Mouse (Mus musculus) forebrain, embryonic 11.5 days (tissue): ENCODE measurements around the gene Nuak1. TPM values are rescaled to one million over a fixed set of nuclear protein-coding genes. Genes with fewer than 3 reads are reported as not detected.
A peak's percentile ranks its signal among the peaks of the same experiment; 100 is the strongest.

Experiments used
- ATAC-seq: fragments of 200-750 bp; cut with Nextera tagmentation; replicated peaks from 2 replicates; pipeline ENCODE4 v1.8.0; 2017; ENCODE audit warnings: moderate TSS enrichment; ENCODE audit not compliant: low FRiP score
- DNase-seq: peaks from one replicate; pipeline ENCODE4 v3.0.0-alpha.2; 2017; ENCODE audit warnings: low spot score
- H3K27ac ChIP-seq: fragments of 300-500 bp; sonication (generic); 2 replicates; pipeline ENCODE4 v1.5.1; 2014; ENCODE audit warnings: low read depth, low read length
- H3K27me3 ChIP-seq: fragments of 300-500 bp; sonication (generic); 2 replicates; pipeline ENCODE4 v1.6.1; 2014; ENCODE audit warnings: mild to moderate bottlenecking, low read length, mixed read lengths; ENCODE audit not compliant: control insufficient read depth, insufficient read depth
- H3K36me3 ChIP-seq: fragments of 300-500 bp; sonication (generic); 2 replicates; pipeline ENCODE4 v1.6.1; 2014; ENCODE audit warnings: mild to moderate bottlenecking, low read length, moderate library complexity, mixed read lengths; ENCODE audit not compliant: control insufficient read depth, insufficient read depth
- H3K4me1 ChIP-seq: fragments of 300-500 bp; sonication (generic); replicated peaks from 2 replicates; pipeline ENCODE4 v1.6.1; 2014; ENCODE audit warnings: low read length, mixed read lengths; ENCODE audit not compliant: control insufficient read depth, insufficient read depth
- H3K4me2 ChIP-seq: fragments of 300-500 bp; sonication (generic); 2 replicates; pipeline ENCODE4 v1.6.1; 2014; ENCODE audit warnings: low read depth, mild to moderate bottlenecking, low read length, moderate library complexity, mixed read lengths; ENCODE audit not compliant: severe bottlenecking
- H3K4me3 ChIP-seq: fragments of 300-500 bp; sonication (generic); 2 replicates; pipeline ENCODE4 v1.5.1; 2014; ENCODE audit warnings: low read depth, low read length
- H3K9ac ChIP-seq: fragments of 300-500 bp; sonication (generic); 2 replicates; pipeline ENCODE4 v1.6.1; 2014; ENCODE audit warnings: low read length
- H3K9me3 ChIP-seq: fragments of 300-500 bp; sonication (generic); 2 replicates; pipeline ENCODE4 v1.6.1; 2016; ENCODE audit warnings: low read length, mixed read lengths; ENCODE audit not compliant: control insufficient read depth
- WGBS: fragments of 180-500 bp; shearing (Covaris S2); extraction: QIAGEN DNeasy Blood & Tissue Kit; methylation state at CpG from one replicate; pipeline ENCODE4 v1.1.7; 2014; 5-methylcytosine and 5-hydroxymethylcytosine counted together
- polyA plus RNA-seq: library from polyadenylated mRNA; unstranded; fragments of >200 nt; fragmentation: Nextera tagmentation; extraction: Ambion mirVana; gene quantifications from 2 replicates; pipeline ENCODE4 v1.2.1, GENCODE M21; 2014

The Nuak1 gene
- polyA plus RNA-seq, 1 experiment from 2014 or later, result 2.9 TPM

DNA sequence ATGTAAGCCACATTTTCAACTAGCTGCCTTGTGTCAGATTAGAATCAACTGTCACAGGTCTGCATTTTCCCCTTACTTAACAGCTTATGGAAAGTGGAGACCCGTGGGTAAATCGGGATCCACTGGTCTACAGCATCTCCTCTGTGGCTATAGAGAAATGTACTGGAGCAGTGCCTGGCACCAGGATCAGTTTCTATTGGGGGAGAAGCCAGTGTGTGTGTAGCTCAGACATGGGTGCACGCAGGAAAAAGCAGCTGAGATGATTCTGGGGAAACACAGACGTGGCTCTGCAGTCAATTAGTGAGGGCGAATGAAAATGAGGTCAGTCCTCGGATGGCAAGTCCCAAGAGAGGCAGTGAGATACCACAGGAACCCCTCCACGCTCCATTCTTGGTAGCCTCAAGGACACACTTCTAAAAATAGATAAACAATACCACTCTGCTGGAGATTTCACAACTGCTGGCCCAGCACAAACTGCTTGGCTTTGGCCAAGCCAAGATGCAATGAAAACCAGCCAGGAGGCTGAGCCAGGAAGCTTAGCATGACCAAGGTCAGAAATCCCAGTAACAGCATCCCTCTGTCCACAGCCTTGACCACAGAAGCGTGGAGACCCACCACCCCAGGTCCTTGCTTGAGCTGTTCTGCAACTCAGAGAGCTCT is 40.4 kb upstream of the Nuak1 start:
- Histone ChIP-seq H3K4me2 (no peak overlapping the region), H3K4me3 (no peak overlapping the region), H3K27ac (no peak overlapping the region), H3K36me3 (no peaks in the 10 kb centered on the region), H3K9me3 (no peaks in the 10 kb centered on the region), H3K27me3 (no peaks in the 10 kb centered on the region), H3K9ac (no peak overlapping the region), H3K4me1 (0 out of 2 replicates have a peak, but pooled peaks cover 3% of the 10 kb centered on the region)
- ATAC-seq (no peak), DNase-seq (no peak)
- WGBS, result 71% methylated on average over 8 of the region's 8 CpGs

DNA sequence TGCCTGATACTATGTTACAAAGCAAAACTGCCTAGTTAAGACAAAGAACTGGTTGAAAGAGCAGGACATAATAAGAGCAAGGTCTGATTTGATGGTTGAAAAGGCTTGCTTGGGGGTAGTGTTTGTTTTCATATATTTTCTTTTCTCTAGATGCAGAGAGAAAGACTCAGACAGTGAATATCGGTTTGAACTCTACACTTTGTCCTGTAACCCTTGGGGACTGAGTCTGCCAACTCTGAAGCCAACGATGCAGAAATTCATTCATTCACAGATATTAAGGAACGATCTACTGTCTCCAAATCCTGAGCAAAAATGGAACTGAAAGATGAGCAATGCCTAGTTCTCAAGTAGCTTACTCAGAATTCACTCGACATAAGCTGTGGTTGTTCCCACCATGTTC is 39.7 kb upstream of the Nuak1 start:
- 53% methylated on average over 4 of the region's 4 CpGs for WGBS
- no peak overlapping the region for H3K4me2 ChIP-seq
- H3K36me3 ChIP-seq, result no peaks in the 10 kb centered on the region
- no peaks in the 10 kb centered on the region for H3K27me3 ChIP-seq
- DNase-seq (no peak), ATAC-seq (no peak)
- H3K27ac ChIP-seq, result no peak overlapping the region
- H3K9me3 ChIP-seq, result no peaks in the 10 kb centered on the region
- H3K9ac ChIP-seq, result no peak overlapping the region
- H3K4me1 ChIP-seq, result 0 out of 2 replicates have a peak, but pooled peaks cover 3% of the 10 kb centered on the region
- no peak overlapping the region for H3K4me3 ChIP-seq

DNA sequence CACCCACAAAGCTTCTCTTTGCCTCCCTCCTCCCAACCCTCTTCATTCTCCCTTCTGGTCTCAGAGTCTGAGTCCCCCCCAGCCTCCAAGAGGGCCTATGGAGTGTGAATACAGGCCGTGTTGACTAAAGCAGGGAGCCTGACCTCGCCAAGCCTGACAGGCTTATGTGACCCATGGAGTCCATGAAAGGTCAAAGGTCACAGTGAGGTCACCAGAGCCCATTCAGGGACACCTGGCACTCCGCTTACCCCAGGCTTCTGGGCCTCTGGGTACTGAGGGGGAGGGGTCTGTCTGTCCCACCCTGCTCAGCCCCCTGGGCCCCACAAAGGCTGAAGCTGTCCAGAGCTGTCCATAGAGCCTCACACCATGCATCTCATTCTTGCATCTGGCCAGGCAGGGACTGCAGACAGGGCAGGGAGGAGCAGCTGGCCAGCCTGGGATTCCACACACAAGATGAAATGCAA is 37.2 kb upstream of the Nuak1 start:
- H3K4me3 ChIP-seq, result no peak overlapping the region
- 0 out of 2 replicates have a peak, but pooled peaks cover 3% of the 10 kb centered on the region for H3K4me1 ChIP-seq
- H3K27ac ChIP-seq, result no peak overlapping the region
- DNase-seq (peak; percentile 64), ATAC-seq (peak; percentile 77)
- no peak overlapping the region for H3K4me2 ChIP-seq
- no peaks in the 10 kb centered on the region for H3K36me3 ChIP-seq
- H3K9ac ChIP-seq, result no peak overlapping the region
- no peaks in the 10 kb centered on the region; the same call in 1 of the 2 replicates for H3K9me3 ChIP-seq
- H3K27me3 ChIP-seq, result no peaks in the 10 kb centered on the region
- WGBS, result 12% methylated on average over 3 of the region's 3 CpGs

GRCm38 (mm10) chr10:84477045-84477612 is 36.7 kb upstream of the Nuak1 start:
- Histone ChIP-seq H3K27ac (no peak overlapping the region), H3K9me3 (no peaks in the 10 kb centered on the region; the same call in 1 of the 2 replicates), H3K36me3 (no peaks in the 10 kb centered on the region), H3K9ac (no peak overlapping the region), H3K4me2 (no peak overlapping the region), H3K4me3 (no peak overlapping the region), H3K4me1 (0 out of 2 replicates have a peak, but pooled peaks cover 3% of the 10 kb centered on the region), H3K27me3 (no peaks in the 10 kb centered on the region)
- WGBS, result 65% methylated on average over 4 of the region's 4 CpGs
- ATAC-seq (no peak), DNase-seq (no peak)

DNA sequence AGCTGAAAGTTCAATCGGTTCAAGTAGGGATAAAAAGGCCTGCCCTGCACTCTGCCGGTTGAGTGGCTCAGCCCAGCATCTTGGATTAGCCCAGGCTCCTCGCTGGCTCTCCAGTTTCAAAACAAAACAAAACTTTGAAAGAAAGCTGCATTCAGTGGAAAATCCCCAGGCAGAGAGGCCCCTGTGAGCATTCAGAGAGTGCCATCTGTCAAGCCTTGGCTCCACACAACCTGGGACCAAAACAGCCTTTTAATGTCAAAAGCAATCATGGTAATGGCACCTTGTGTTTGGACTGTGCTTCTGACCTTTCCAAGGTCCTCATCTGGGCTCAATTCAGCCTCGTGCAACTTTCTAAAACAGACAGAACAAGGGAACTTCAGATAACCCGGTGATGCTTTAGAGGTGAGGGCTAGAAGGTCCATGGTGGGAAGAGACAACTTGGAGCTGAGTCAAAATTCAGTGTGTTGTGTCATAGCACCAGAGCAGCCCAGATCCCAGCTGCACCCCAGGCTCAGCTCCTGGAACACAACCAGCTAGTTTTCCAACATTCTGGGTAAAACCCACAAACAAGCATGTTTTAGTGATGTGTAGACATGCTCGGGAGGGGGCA is 27.3 kb upstream of the Nuak1 start:
- DNase-seq (no peak), ATAC-seq (no peak)
- H3K9ac ChIP-seq, result no peak overlapping the region
- no peaks in the 10 kb centered on the region for H3K36me3 ChIP-seq
- H3K9me3 ChIP-seq, result no peaks in the 10 kb centered on the region
- peaks cover 5% of the 10 kb centered on the region; the same call in 1 of the 2 replicates for H3K4me1 ChIP-seq
- no peaks in the 10 kb centered on the region for H3K27me3 ChIP-seq
- no peak overlapping the region for H3K4me2 ChIP-seq
- H3K4me3 ChIP-seq, result no peak overlapping the region
- no peak overlapping the region for H3K27ac ChIP-seq
- WGBS, result 21% methylated on average over 6 of the region's 6 CpGs

- no peak overlapping the region for H3K27ac ChIP-seq
- H3K9me3 ChIP-seq, result no peaks in the 10 kb centered on the region
- H3K9ac ChIP-seq, result no peak overlapping the region
- DNase-seq (no peak), ATAC-seq (no peak)
- no peak overlapping the region for H3K4me2 ChIP-seq
- 69% methylated on average over 4 of the region's 4 CpGs for WGBS
- no peak overlapping the region for H3K4me3 ChIP-seq
- peaks cover 5% of the 10 kb centered on the region; the same call in 1 of the 2 replicates for H3K4me1 ChIP-seq
- no peaks in the 10 kb centered on the region for H3K36me3 ChIP-seq
- H3K27me3 ChIP-seq, result no peaks in the 10 kb centered on the region
Observed at GRCm38 (mm10) chr10:84465511-84465910, 25.1 kb upstream of the Nuak1 start.

- Histone ChIP-seq H3K4me3 (no peak overlapping the region), H3K4me1 (no peaks in the 10 kb centered on the region), H3K27me3 (no peaks in the 10 kb centered on the region), H3K9ac (no peak overlapping the region), H3K4me2 (no peak overlapping the region), H3K27ac (no peak overlapping the region), H3K9me3 (no peaks in the 10 kb centered on the region), H3K36me3 (no peaks in the 10 kb centered on the region)
- ATAC-seq (no peak), DNase-seq (no peak)
- WGBS, result 77% methylated on average over 8 of the region's 8 CpGs
Observed at GRCm38 (mm10) chr10:84460420-84461101, 20.2 kb upstream of the Nuak1 start.

GRCm38 (mm10) chr10:84458094-84458493 is 17.7 kb upstream of the Nuak1 start:
- WGBS, result 82% methylated on average over 5 of the region's 5 CpGs
- Histone ChIP-seq H3K4me3 (no peak overlapping the region), H3K27me3 (no peaks in the 10 kb centered on the region), H3K27ac (no peak overlapping the region), H3K9ac (no peak overlapping the region), H3K4me1 (no peaks in the 10 kb centered on the region), H3K4me2 (no peak overlapping the region), H3K9me3 (no peaks in the 10 kb centered on the region), H3K36me3 (no peaks in the 10 kb centered on the region)
- ATAC-seq, result no peak
- DNase-seq, result no peak
